Mouse (Mus musculus) adrenal gland, postnatal 36 days (tissue): ENCODE results near the gene Zfp873. TPM values are rescaled to one million over a fixed set of nuclear protein-coding genes. Genes with fewer than 3 reads are reported as not detected.
"Not testable (repeated sequence)": the region's sequence is repeated elsewhere in the genome, so short reads cannot be mapped to it uniquely, and the experiment has no call there.

Source experiments
- DNase-seq, 2 experiments: peaks; one replicate each; pipeline ENCODE4 v3.0.0; 2021; ENCODE audit warnings: mixed read lengths in 1 of 2
- long read RNA-seq, 2 experiments: library from polyadenylated mRNA; stranded (forward); transcript quantifications; one replicate each; pipeline ENCODE4 v2.0.0; 2021; ENCODE audit warnings: borderline sequencing depth in 2 of 2
- total RNA-seq, 2 experiments: library from RNA; stranded (reverse); gene quantifications; 2 replicates each; pipeline ENCODE4 v1.2.3; 2021

Zfp873 gene
- 1 to 10 TPM; 5.6 to 7.2 TPM for total RNA-seq
- long read RNA-seq, experiment 1, partial matches to known transcripts: 0 of 3 reads
- long read RNA-seq, experiment 1, other reads (novel, unspliced or antisense): 1 of 3 reads
- long read RNA-seq, experiment 2, partial matches to known transcripts: 1 of 4 reads
- long read RNA-seq, experiment 2, other reads (novel, unspliced or antisense): 1 of 4 reads

- DNase-seq: peak; percentile 94 to 95
Measured at GRCm38 (mm10) chr10:82047597-82048459, at the start of gene Zfp873. Gene Zfp873, plus strand, starts transcription at chr10:82048123.

GRCm38 (mm10) chr10:82003209-82003608 lies 44.7 kb upstream of the Zfp873 start:
- DNase-seq: not testable (repeated sequence)

- DNase-seq: peak in 1 of 2 experiments; percentile 4
Measured at GRCm38 (mm10) chr10:82004822-82005221, 43.1 kb upstream of the Zfp873 start.

- no peak for DNase-seq
Measured at GRCm38 (mm10) chr10:82042191-82042590, 5.7 kb upstream of the Zfp873 start.

GRCm38 (mm10) chr10:82046603-82047002 lies 1.3 kb upstream of the Zfp873 start:
- no peak for DNase-seq

GRCm38 (mm10) chr10:82048460-82048804 lies 509 bp downstream of the Zfp873 start:
- not testable (repeated sequence) for DNase-seq

GRCm38 (mm10) chr10:82082728-82083621 lies 35.1 kb downstream of the Zfp873 start, which contains the start of gene BC024063:
Gene BC024063, plus strand, starts transcription at chr10:82083353.
- DNase-seq: peak; percentile 32 to 56

- not testable (repeated sequence) for DNase-seq
Measured at GRCm38 (mm10) chr10:82083622-82083971, 35.7 kb downstream of the Zfp873 start.

Other genes starting within 250 kb of the Zfp873 start
- gene Gm4767, start 235.9 kb upstream of the Zfp873 start, total RNA-seq: 1 to 10 TPM; 1.6 to 2.1 TPM
- gene Gm32687, start 184.2 kb upstream of the Zfp873 start, total RNA-seq: 1 to 10 TPM; 1.4 to 1.9 TPM
- 1 to 10 TPM in 1 of 2 experiments, under 1 TPM in 1; 0.20 to 1.2 TPM for gene Zfp781, start 117.6 kb upstream of the Zfp873 start, total RNA-seq
- gene BC024063, start 35.2 kb downstream of the Zfp873 start, total RNA-seq: 1 to 10 TPM; 2.9 to 3.2 TPM
- 1 to 10 TPM; 2.6 to 3.9 TPM for gene AU041133, start 79.9 kb downstream of the Zfp873 start, total RNA-seq
- gene Zfp938, start 193.2 kb downstream of the Zfp873 start, total RNA-seq: 1 to 10 TPM; 5.2 to 5.7 TPM